Mouse (Mus musculus) mouse trophoblast stem cell (cell line): ENCODE measurements around the gene Gm10715.
"Not testable (repeated sequence)": the region's sequence is repeated elsewhere in the genome, so short reads cannot be mapped to it uniquely, and the experiment has no call there.

Experiments used
- in situ Hi-C, 2 experiments: fragments of 300-500 bp; cut with MseI, MboI; formaldehyde crosslinking; loops; 2 replicates in 1 of 2; 3 replicates in 1 of 2; pipeline ENCODE4 v1.15.1; 2025

The Gm10715 gene

DNA sequence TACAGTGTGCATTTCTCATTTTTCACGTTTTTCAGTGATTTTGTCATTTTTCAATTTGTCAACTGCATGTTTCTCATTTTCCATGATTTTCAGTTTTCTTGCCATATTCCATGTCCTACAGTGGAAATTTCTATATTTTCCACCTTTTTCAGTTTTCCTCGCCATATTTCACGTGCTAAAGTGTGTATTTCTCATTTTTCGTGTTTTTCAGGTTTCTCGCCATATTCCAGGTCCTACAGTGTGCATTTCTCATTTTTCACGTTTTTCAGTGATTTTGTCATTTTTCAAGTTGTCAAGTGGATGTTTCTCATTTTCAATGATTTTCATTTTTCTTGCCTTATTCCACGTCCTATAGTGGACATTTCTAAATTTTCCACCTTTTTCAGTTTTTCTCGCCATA, at the start of gene Gm10715:
TSS of gene Gm10715 (plus strand) at position 301 of the 400 bp plus-strand sequence.
- in situ Hi-C loops: not testable (repeated sequence)

DNA sequence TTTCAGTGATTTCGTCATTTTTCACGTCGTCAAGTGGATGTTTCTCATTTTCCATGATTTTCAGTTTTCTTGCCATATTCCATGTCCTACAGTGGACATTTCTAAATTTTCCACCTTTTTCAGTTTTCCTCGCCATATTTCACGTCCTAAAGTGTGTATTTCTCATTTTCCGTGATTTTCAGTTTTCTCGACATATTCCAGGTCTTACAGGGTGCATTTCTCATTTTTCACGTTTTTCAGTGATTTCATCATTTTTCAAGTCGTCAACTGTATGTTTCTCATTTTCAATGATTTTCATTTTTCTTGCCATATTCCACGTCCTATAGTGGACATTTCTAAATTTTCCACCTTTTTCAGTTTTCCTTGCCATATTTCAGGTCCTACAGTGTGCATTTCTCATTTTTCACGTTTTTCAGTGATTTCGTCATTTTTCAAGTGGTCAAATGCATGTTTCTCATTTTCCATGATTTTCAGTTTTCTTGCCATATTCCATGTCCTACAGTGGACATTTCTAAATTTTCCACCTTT, 36.2 kb upstream of the Gm10715 start, which contains the start of gene Gm10722:
TSS of gene Gm10722 (plus strand) at position 478 of the 528 bp plus-strand sequence.
- in situ Hi-C loops: not testable (repeated sequence)

- in situ Hi-C loops: not testable (repeated sequence)
Observed at GRCm38 (mm10) chr9:3001006-3001405, 35.7 kb upstream of the Gm10715 start.

- in situ Hi-C loops: not testable (repeated sequence)
Observed at GRCm38 (mm10) chr9:3001948-3002659, 34.6 kb upstream of the Gm10715 start.

- in situ Hi-C loops: not testable (repeated sequence)
Observed at GRCm38 (mm10) chr9:3002794-3003396, 33.8 kb upstream of the Gm10715 start, which contains the start of gene Gm11168. Gm11168 (plus strand) TSS chr9:3003346.

DNA sequence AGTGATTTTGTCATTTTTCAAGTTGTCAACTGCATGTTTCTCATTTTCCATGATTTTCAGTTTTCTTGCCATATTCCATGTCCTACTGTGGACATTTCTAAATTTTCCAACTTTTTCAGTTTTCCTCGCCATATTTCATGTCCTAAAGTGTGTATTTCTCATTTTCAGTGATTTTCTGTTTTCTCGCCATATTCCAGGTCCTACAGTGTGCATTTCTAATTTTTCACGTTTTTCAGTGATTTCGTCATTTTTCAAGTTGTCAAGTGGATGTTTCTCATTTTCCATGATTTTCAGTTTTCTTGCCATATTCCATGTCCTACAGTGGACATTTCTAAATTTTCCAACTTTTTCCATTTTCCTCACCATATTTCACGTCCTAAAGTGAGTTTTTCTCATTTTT, 30.5 kb upstream of the Gm10715 start:
- in situ Hi-C loops: not testable (repeated sequence)

- in situ Hi-C loops: not testable (repeated sequence)
Observed at GRCm38 (mm10) chr9:3006636-3007035, 30.0 kb upstream of the Gm10715 start.

DNA sequence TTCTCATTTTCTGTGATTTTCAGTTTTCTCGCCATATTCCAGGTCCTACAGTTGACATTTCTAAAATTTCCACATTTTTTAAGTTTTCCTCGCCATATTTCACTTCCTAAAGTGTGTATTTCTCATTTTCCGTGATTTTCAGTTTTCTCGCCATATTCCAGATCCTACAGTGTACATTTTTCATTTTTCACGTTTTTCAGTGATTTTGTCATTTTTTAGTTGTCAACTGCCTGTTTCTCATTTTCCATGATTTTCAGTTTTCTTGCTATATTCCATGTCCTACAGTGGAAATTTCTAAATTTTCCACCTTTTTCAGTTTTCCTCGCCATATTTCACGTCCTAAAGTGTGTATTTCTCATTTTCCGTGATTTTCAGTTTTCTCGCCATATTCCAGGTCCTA, 29.4 kb upstream of the Gm10715 start:
- in situ Hi-C loops: not testable (repeated sequence)

GRCm38 (mm10) chr9:3009331-3009730, 27.3 kb upstream of the Gm10715 start:
- in situ Hi-C loops: not testable (repeated sequence)

- in situ Hi-C loops: not testable (repeated sequence)
Observed at GRCm38 (mm10) chr9:3012054-3012621, 24.5 kb upstream of the Gm10715 start.

- in situ Hi-C loops: not testable (repeated sequence)
Observed at GRCm38 (mm10) chr9:3012733-3013279, 23.9 kb upstream of the Gm10715 start, which contains the start of gene Gm10721. Gm10721 (plus strand) TSS chr9:3013140.

- in situ Hi-C loops: not testable (repeated sequence)
Observed at GRCm38 (mm10) chr9:3015354-3015753, 21.3 kb upstream of the Gm10715 start, which contains the start of gene Gm10720. Gm10720 (plus strand) TSS chr9:3015654.

GRCm38 (mm10) chr9:3015896-3016295, 20.8 kb upstream of the Gm10715 start:
- in situ Hi-C loops: not testable (repeated sequence)

GRCm38 (mm10) chr9:3017108-3017507, 19.6 kb upstream of the Gm10715 start, which contains the start of gene Gm10719:
Gm10719 (plus strand) TSS chr9:3017408.
- in situ Hi-C loops: not testable (repeated sequence)

DNA sequence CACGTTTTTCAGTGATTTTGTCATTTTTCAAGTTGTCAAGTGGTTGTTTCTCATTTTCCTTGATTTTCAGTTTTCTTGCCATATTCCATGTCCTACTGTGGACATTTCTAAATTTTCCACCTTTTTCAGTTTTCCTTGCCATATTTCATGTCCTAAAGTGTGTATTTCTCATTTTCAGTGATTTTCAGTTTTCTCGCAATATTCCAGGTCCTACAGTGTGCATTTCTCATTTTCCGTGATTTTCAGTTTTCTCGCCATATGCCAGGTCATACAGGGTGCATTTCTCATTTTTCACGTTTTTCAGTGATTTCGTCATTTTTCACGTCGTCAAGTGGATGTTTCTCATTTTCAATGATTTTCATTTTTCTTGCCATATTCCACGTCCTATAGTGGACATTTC, 17.7 kb upstream of the Gm10715 start:
- in situ Hi-C loops: not testable (repeated sequence)

GRCm38 (mm10) chr9:3019835-3020727, 16.6 kb upstream of the Gm10715 start:
- in situ Hi-C loops: not testable (repeated sequence)

DNA sequence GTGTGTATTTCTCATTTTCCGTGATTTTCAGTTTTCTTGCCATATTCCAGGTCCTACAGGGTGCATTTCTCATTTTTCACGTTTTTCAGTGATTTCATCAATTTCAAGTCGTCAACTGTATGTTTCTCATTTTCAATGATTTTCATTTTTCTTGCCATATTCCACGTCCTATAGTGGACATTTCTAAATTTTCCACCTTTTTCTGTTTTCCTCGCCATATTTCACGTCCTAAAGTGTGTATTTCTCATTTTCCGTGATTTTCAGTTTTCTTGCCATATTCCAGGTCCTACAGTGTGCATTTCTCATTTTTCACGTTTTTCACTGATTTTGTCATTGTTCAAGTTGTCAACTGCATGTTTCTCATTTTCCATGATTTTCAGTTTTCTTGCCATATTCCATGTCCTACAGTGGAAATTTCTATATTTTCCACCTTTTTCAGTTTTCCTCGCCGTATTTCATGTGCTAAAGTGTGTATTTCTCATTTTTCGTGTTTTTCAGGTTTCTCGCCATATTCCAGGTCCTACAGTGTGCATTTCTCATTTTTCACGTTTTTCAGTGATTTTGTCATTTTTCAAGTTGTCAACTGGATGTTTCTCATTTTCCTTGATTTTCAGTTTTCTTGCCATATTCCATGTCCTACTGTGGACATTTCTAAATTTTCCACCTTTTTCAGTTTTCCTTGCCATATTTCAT, 14.2 kb upstream of the Gm10715 start:
- in situ Hi-C loops: not testable (repeated sequence)

DNA sequence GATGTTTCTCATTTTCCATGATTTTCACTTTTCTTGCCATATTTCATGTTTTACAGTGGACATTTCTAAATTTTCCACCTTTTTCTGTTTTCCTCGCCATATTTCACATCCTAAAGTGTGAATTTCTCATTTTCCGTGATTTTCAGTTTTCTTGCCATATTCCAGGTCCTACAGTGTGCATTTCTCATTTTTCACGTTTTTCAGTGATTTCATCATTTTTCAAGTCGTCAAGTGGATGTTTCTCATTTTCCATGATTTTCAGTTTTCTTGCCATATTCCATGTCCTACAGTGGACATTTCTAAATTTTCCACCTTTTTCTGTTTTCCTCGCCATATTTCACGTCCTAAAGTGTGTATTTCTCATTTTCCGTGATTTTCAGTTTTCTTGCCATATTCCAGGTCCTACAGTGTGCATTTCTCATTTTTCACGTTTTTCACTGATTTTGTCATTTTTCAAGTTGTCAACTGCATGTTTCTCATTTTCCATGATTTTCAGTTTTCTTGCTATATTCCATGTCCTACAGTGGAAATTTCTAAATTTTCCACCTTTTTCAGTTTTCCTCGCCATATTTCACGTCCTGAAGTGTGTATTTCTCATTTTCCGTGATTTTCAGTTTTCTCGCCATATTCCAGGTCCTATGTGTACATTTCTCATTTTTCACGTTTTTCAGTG, 13.2 kb upstream of the Gm10715 start, which contains the start of gene Gm10718:
TSS of gene Gm10718 (plus strand) at position 236 of the 673 bp plus-strand sequence.
- in situ Hi-C loops: not testable (repeated sequence)

DNA sequence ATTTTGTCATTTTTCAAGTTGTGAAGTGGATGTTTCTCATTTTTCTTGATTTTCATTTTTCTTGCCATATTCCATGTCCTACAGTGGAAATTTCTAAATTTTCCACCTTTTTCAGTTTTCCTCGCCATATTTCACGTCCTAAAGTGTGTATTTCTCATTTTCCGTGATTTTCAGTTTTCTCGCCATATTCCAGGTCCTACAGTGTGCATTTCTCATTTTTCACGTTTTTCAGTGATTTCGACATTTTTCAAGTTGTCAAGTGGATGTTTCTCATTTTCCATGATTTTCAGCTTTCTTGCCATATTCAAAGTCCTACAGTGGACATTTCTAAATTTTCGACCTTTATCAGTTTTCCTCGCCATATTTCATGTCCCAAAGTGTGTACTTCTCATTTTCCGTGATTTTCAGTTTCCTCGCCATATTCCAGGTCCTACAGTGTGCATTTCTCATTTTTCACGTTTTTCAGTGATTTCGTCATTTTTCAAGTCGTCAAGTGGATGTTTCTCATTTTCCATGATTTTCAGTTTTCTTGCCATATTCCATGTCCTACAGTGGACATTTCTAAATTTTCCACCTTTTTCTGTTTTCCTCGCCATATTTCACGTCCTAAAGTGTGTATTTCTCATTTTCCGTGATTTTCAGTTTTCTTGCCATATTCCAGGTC, 12.6 kb upstream of the Gm10715 start:
- in situ Hi-C loops: not testable (repeated sequence)
